8 mouse cellular contexts compared by ENCODE assay signal in genomic region chr7:72306847-72307246, GRCm38 (mm10). TPM values are rescaled to one million over a fixed set of nuclear protein-coding genes. Genes with fewer than 3 reads are reported as not detected.
DNase-seq lines count a peak whose midpoint lies in the region; ATAC-seq and TF ChIP-seq lines count a peak whose summit lies in the region.

No protein-coding gene starts in this region.

- ATAC-seq in embryonic facial prominence, embryonic 15.5 days (ENCODE audit: insufficient number of reproducible peaks, low FRiP score, low TSS enrichment, low read depth), result 0 out of 2 replicates have a peak, but pooled peaks have one; percentile 8
- peak; percentile 2 for ATAC-seq in inflammation-experienced regulatory T-cells, adult 6 months
- no peak for ATAC-seq in midbrain, embryonic 15.5 days (replicated peaks)
- no peak for ATAC-seq in monocyte, adult 5-6 weeks (replicated peaks; ENCODE audit: insufficient number of reproducible peaks, low FRiP score, low TSS enrichment, poor library complexity, severe bottlenecking)

- DNase-seq in layer of hippocampus, adult 2 months (ENCODE audit: low spot score in 2 of 2), result no peak
- DNase-seq in layer of hippocampus, adult 9-11 months, result no peak
- DNase-seq in right cerebral cortex, postnatal 36 days (ENCODE audit: low spot score in 2 of 2), result no peak
- no peak for DNase-seq in cerebellum, postnatal 25 days

- H3K27ac ChIP-seq in layer of hippocampus, adult 2 months, result no peak overlapping the region
- H3K27ac ChIP-seq in embryonic facial prominence, embryonic 15.5 days (replicated peaks), result peak overlapping the region; percentile 44; the same call in 1 of the 2 replicates
- H3K27ac ChIP-seq in midbrain, embryonic 15.5 days, result no peak overlapping the region

- 0 out of 2 replicates have a peak, but pooled peaks cover 3% of the 10 kb centered on the region for H3K27me3 ChIP-seq in embryonic facial prominence, embryonic 15.5 days
- peaks cover 18% of the 10 kb centered on the region for H3K27me3 ChIP-seq in midbrain, embryonic 15.5 days (replicated peaks)

- no peaks in the 10 kb centered on the region for H3K4me1 ChIP-seq in embryonic facial prominence, embryonic 15.5 days
- H3K4me1 ChIP-seq in midbrain, embryonic 15.5 days, result peaks cover 14% of the 10 kb centered on the region

- peak overlapping the region; percentile 24; the same call in 1 of the 2 replicates for H3K9ac ChIP-seq in embryonic facial prominence, embryonic 15.5 days
- peak overlapping the region; percentile 42; the same call in 1 of the 2 replicates for H3K9ac ChIP-seq in midbrain, embryonic 15.5 days

- peak overlapping the region; percentile 55 for H3K4me3 ChIP-seq in layer of hippocampus, adult 2 months
- H3K4me3 ChIP-seq in embryonic facial prominence, embryonic 15.5 days (replicated peaks), result peak overlapping the region; percentile 54
- peak overlapping the region; percentile 54 for H3K4me3 ChIP-seq in midbrain, embryonic 15.5 days

- TF ChIP-seq CTCF in layer of hippocampus, adult 2 months (conservative IDR thresholded peaks at IDR 0.05), result no peak

- WGBS in embryonic facial prominence, embryonic 15.5 days, result 9% methylated on average over 7 of the region's 7 CpGs
- 10% methylated on average over 7 of the region's 7 CpGs for WGBS in midbrain, embryonic 15.5 days

- peak overlapping the region; percentile 95 for H3K4me2 ChIP-seq in embryonic facial prominence, embryonic 15.5 days (replicated peaks)
- peak overlapping the region; percentile 99 for H3K4me2 ChIP-seq in midbrain, embryonic 15.5 days

- no peaks in the 10 kb centered on the region for H3K36me3 ChIP-seq in embryonic facial prominence, embryonic 15.5 days
- H3K36me3 ChIP-seq in midbrain, embryonic 15.5 days (replicated peaks), result no peaks in the 10 kb centered on the region

- H3K9me3 ChIP-seq in embryonic facial prominence, embryonic 15.5 days (replicated peaks), result no peaks in the 10 kb centered on the region
- H3K9me3 ChIP-seq in midbrain, embryonic 15.5 days, result no peaks in the 10 kb centered on the region

RNA-seq across cellular contexts. Expression of gene Mctp2, which starts 0.4 kb away (rescaled TPM):
- 1 to 10 TPM; 1.7 to 1.8 TPM for total RNA-seq in layer of hippocampus, adult 2 months (2021)
- polyA plus RNA-seq in embryonic facial prominence, embryonic 15.5 days (2015; fragmentation: Nextera tagmentation; extraction: Ambion mirVana), result 1.7 TPM in 2 replicates
- polyA plus RNA-seq in inflammation-experienced regulatory T-cells, adult 6 months (2017; shearing (Covaris generic)), result 1 to 10 TPM; 3.2 to 7.3 (median 5.4) TPM
- polyA plus RNA-seq in midbrain, embryonic 15.5 days (2015; fragmentation: Nextera tagmentation; extraction: Ambion mirVana), result 0.43 and 0.45 TPM in 2 replicates
- 18.9 to 54.3 TPM (median 21.2 TPM) in 3 replicates for total RNA-seq in monocyte, adult 5-6 weeks (2017)

Comparison
In these comparisons a context has a peak if more than half of its experiments do, and no peak if none do; other contexts are left out.
1. ATAC-seq: peak in embryonic facial prominence, embryonic 15.5 days (single experiment) and inflammation-experienced regulatory T-cells, adult 6 months (single experiment); none in midbrain, embryonic 15.5 days (single experiment) and monocyte, adult 5-6 weeks (single experiment).
2. Peak in every context shown above with its lines, with median percentiles within 50 percentile points of each other: H3K4me3 ChIP-seq.